Mouse (Mus musculus): ENCODE measurements around the gene Tmem200a.

DNA sequence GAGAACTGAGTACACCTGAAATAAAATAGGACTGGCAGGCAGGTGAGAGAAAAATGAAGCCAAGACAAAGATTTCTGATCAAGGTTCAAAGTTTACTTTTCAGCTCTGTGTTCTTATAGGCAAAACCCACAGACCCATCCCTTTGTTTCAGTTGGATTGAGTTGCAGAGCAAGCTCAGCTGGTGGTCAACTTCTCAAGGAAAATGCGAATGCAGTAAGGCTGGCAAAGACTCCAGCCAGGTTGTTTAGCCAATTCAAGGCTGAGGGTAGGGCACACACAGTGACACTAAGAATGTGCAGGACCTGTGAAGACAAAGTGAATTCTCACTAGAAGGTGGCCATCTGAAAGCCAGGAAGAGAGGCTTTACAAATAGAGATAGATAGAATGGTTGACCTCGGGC is 94.8 kb downstream of the Tmem200a start:
- no peak for TF ChIP-seq CTCF (conservative IDR thresholded peaks at IDR 0.05 in 1 of 2, IDR thresholded peaks at IDR 0.05 in 1 of 2; ENCODE audit: low read depth in 2 of 2, low read length in 2 of 2)
- TF ChIP-seq UBTF (IDR thresholded peaks at IDR 0.05; ENCODE audit: low read depth, low read length): no peak
- no peak for TF ChIP-seq POLR2A (IDR thresholded peaks at IDR 0.05; ENCODE audit: low read depth, low read length)
- TF ChIP-seq EP300 (IDR thresholded peaks at IDR 0.05; ENCODE audit: low read length): no peak
- no peak for TF ChIP-seq PAX5 (IDR thresholded peaks at IDR 0.05; ENCODE audit: low read length)

All from CH12.LX (cell line).